Mouse (Mus musculus) cerebellum, adult 2 months (tissue): ENCODE results near the gene Atp5h.

Source experiments
- CTCF ChIP-seq: fragments of 200-500 bp; IDR thresholded peaks from 2 replicates; pipeline ENCODE4 v1.5.1; 2011; ENCODE audit warnings: low read depth, mild to moderate bottlenecking, control low read depth, low read length, moderate library complexity, borderline replicate concordance; ENCODE audit not compliant: insufficient read depth
- POLR2A ChIP-seq: fragments of 200-500 bp; IDR thresholded peaks from 2 replicates; pipeline ENCODE4 v1.6.1; 2011; ENCODE audit warnings: low read length, control low read depth, borderline replicate concordance; ENCODE audit not compliant: insufficient read depth

DNA sequence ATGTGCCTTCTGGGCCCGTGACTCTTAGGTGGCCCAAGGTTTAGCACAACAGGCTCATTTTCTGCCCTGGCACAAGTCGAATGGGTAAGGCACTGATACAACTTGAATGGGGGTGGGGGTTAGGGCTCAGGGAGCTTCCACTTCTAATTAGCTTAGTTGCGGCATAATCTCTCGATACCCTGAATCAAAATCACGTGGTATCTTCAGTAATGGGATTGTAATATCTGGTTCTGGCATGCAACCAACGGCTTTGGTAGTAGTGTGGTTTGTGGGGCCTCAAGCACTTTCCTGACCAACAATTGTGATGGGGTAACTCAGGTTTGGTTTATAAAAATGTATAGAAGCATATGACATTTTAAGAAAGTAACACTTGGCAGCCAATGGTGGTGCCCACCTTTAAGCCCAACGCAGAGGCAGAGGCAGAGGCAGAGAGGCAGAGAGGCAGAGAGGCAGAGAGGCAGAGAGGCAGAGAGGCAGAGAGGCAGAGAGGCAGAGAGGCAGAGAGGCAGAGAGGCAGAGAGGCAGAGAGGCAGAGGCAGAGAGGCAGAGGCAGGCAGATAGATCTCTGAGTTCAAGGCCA is 32.6 kb upstream of the Atp5h start:
- TF ChIP-seq CTCF = no peak
- TF ChIP-seq POLR2A = no peak
